Mouse (Mus musculus): ENCODE results near the gene Klhl23. TPM values are rescaled to one million over a fixed set of nuclear protein-coding genes. Genes with fewer than 3 reads are reported as not detected.

The Klhl23 gene
- polyA plus RNA-seq, 1 experiment: 39.9 TPM

- no peak for DNase-seq (ENCODE audit: extremely low spot score in 1 of 2, low spot score in 1 of 2)
Measured at GRCm38 (mm10) chr2:69828031-69828430, 6.3 kb downstream of the Klhl23 start.

GRCm38 (mm10) chr2:69829680-69830079, 7.9 kb downstream of the Klhl23 start:
- no peak for DNase-seq (ENCODE audit: extremely low spot score in 1 of 2, low spot score in 1 of 2)

GRCm38 (mm10) chr2:69830116-69830515, 8.4 kb downstream of the Klhl23 start:
- no peak for DNase-seq (ENCODE audit: extremely low spot score in 1 of 2, low spot score in 1 of 2)

- no peak for DNase-seq (ENCODE audit: extremely low spot score in 1 of 2, low spot score in 1 of 2)
Measured at GRCm38 (mm10) chr2:69837244-69837967, 15.7 kb downstream of the Klhl23 start.

GRCm38 (mm10) chr2:69837996-69838395, 16.3 kb downstream of the Klhl23 start:
- DNase-seq (ENCODE audit: extremely low spot score in 1 of 2, low spot score in 1 of 2): no peak

- DNase-seq (ENCODE audit: extremely low spot score in 1 of 2, low spot score in 1 of 2): no peak
Measured at GRCm38 (mm10) chr2:69838707-69839106, 17.0 kb downstream of the Klhl23 start.

GRCm38 (mm10) chr2:69840261-69840660, 18.5 kb downstream of the Klhl23 start:
- DNase-seq (ENCODE audit: extremely low spot score in 1 of 2, low spot score in 1 of 2): no peak

GRCm38 (mm10) chr2:69849215-69849614, 27.5 kb downstream of the Klhl23 start:
- DNase-seq (ENCODE audit: extremely low spot score in 1 of 2, low spot score in 1 of 2): no peak

- no peak for DNase-seq (ENCODE audit: extremely low spot score in 1 of 2, low spot score in 1 of 2)
Measured at GRCm38 (mm10) chr2:69851427-69852058, 29.8 kb downstream of the Klhl23 start.

GRCm38 (mm10) chr2:69856392-69856791, 34.6 kb downstream of the Klhl23 start:
- no peak for DNase-seq (ENCODE audit: extremely low spot score in 1 of 2, low spot score in 1 of 2)

GRCm38 (mm10) chr2:69857882-69858281, 36.1 kb downstream of the Klhl23 start:
- DNase-seq (ENCODE audit: extremely low spot score in 1 of 2, low spot score in 1 of 2): no peak

- peak in 1 of 2 experiments; percentile 32 for DNase-seq (ENCODE audit: extremely low spot score in 1 of 2, low spot score in 1 of 2)
Measured at GRCm38 (mm10) chr2:69860972-69861452, 39.3 kb downstream of the Klhl23 start.

- peak; percentile 86 to 96 for DNase-seq (ENCODE audit: extremely low spot score in 1 of 2, low spot score in 1 of 2)
Measured at GRCm38 (mm10) chr2:69861485-69862091, 39.8 kb downstream of the Klhl23 start, which contains the start of gene Ssb. Gene Ssb (plus strand): TSS chr2:69861562.

GRCm38 (mm10) chr2:69862117-69862657, 40.4 kb downstream of the Klhl23 start:
- DNase-seq (ENCODE audit: extremely low spot score in 1 of 2, low spot score in 1 of 2): no peak

- no peak for DNase-seq (ENCODE audit: extremely low spot score in 1 of 2, low spot score in 1 of 2)
Measured at GRCm38 (mm10) chr2:69883990-69884391, 62.2 kb downstream of the Klhl23 start.

GRCm38 (mm10) chr2:69884581-69884980, 62.8 kb downstream of the Klhl23 start:
- DNase-seq (ENCODE audit: extremely low spot score in 1 of 2, low spot score in 1 of 2): no peak

- no peak for DNase-seq (ENCODE audit: extremely low spot score in 1 of 2, low spot score in 1 of 2)
Measured at GRCm38 (mm10) chr2:69885050-69885449, 63.3 kb downstream of the Klhl23 start.

- DNase-seq (ENCODE audit: extremely low spot score in 1 of 2, low spot score in 1 of 2): peak; percentile 75 to 90
Measured at GRCm38 (mm10) chr2:69885451-69886305, 63.9 kb downstream of the Klhl23 start, which contains the start of gene Mettl5. Gene Mettl5 (minus strand): TSS chr2:69885615.

All from frontal cortex, adult 2 months (tissue).